Mouse (Mus musculus) liver, adult 2 months (tissue): ENCODE data around the gene Slc48a1. TPM values are rescaled to one million over a fixed set of nuclear protein-coding genes. Genes with fewer than 3 reads are reported as not detected.

Experiments used
- DNase-seq: peaks from one replicate; pipeline ENCODE4 v3.0.0-alpha.2; 2011; ENCODE audit warnings: low read depth, low spot score; ENCODE audit errors: extremely low read depth
- H3K27ac ChIP-seq: fragments of 200-500 bp; replicated peaks from 2 replicates; pipeline ENCODE4 v1.5.1; 2012; ENCODE audit warnings: low read depth, mild to moderate bottlenecking, control low read depth, inconsistent platforms, low read length; ENCODE audit not compliant: insufficient read depth
- H3K27me3 ChIP-seq: fragments of 200-500 bp; 2 replicates; pipeline ENCODE4 v1.6.1; 2012; ENCODE audit warnings: mild to moderate bottlenecking, moderate library complexity, low read length, inconsistent platforms; ENCODE audit not compliant: control insufficient read depth, insufficient read depth
- H3K36me3 ChIP-seq: fragments of 200-500 bp; 2 replicates; pipeline ENCODE4 v1.6.1; 2012; ENCODE audit warnings: low read length, inconsistent platforms; ENCODE audit not compliant: control insufficient read depth, insufficient read depth
- H3K4me1 ChIP-seq: fragments of 200-500 bp; 2 replicates; pipeline ENCODE4 v1.6.1; 2011; ENCODE audit warnings: low read length; ENCODE audit not compliant: control insufficient read depth, insufficient read depth
- H3K4me3 ChIP-seq: fragments of 200-500 bp; 2 replicates; pipeline ENCODE4 v1.5.1; 2011; ENCODE audit warnings: low read depth, mild to moderate bottlenecking, control low read depth, low read length, moderate library complexity; ENCODE audit not compliant: insufficient read depth
- H3K79me2 ChIP-seq: fragments of 200-500 bp; 2 replicates; pipeline ENCODE4 v1.6.1; 2012; ENCODE audit warnings: inconsistent platforms, mild to moderate bottlenecking, low read length, moderate library complexity; ENCODE audit not compliant: control insufficient read depth, insufficient read depth
- H3K9ac ChIP-seq: fragments of 200-500 bp; 2 replicates; pipeline ENCODE4 v1.6.1; 2012; ENCODE audit warnings: low read depth, mild to moderate bottlenecking, control low read depth, inconsistent platforms, low read length
- CTCF ChIP-seq: fragments of 200-500 bp; IDR thresholded peaks from 2 replicates; pipeline ENCODE4 v1.5.1; 2011; ENCODE audit warnings: low read depth, low read length, control low read depth
- POLR2A ChIP-seq: fragments of 200-500 bp; IDR thresholded peaks from 2 replicates; pipeline ENCODE4 v1.6.1; 2011; ENCODE audit warnings: low read length, control low read depth; ENCODE audit not compliant: insufficient read depth; ENCODE audit errors: extremely low read depth
- WGBS: fragments of 180-500 bp; shearing (Covaris S2); methylation state at CpG from one replicate; pipeline ENCODE4 v1.1.7; 2018; 5-methylcytosine and 5-hydroxymethylcytosine counted together
- polyA plus RNA-seq: library from polyadenylated mRNA; depleted of rRNA; stranded (reverse); fragments of >200 nt; gene quantifications from 2 replicates; pipeline ENCODE4 v1.2.3, GENCODE M21; 2012
- total RNA-seq: library from RNA; depleted of rRNA; stranded (reverse); fragments of >200 nt; gene quantifications from 2 replicates; pipeline ENCODE4 v1.2.3, GENCODE M21; 2014

The Slc48a1 gene
- total and polyA plus RNA-seq, 2 experiments = 15.2 to 54.9 TPM

DNA sequence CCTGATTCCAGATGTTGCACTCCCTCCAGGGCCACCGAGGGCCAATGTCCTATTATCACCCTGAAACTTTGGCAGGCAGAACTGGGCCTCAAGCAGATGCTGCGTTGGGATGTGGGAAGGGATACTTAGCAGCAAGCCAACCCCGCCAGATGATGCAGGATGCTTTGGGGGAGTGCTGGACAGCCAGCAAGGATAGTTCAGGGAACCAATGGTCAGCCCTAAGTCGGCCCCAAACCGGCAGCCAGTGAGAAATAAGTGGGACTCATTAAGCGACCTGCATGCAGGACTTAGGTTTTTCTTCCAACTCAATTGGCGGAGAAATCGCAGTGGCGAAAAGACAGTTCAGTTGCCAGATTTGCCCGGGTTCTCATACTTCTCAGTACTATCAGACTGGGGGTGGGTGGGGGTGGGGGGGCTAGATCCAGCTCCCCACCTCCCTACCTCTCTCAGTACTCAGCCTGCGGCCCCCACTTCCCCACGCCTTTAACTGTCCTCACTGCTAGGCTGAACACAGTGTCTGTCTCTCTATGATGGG is 52.0 kb downstream of the Slc48a1 start:
- WGBS = 43% methylated on average over 12 of the region's 12 CpGs

DNA sequence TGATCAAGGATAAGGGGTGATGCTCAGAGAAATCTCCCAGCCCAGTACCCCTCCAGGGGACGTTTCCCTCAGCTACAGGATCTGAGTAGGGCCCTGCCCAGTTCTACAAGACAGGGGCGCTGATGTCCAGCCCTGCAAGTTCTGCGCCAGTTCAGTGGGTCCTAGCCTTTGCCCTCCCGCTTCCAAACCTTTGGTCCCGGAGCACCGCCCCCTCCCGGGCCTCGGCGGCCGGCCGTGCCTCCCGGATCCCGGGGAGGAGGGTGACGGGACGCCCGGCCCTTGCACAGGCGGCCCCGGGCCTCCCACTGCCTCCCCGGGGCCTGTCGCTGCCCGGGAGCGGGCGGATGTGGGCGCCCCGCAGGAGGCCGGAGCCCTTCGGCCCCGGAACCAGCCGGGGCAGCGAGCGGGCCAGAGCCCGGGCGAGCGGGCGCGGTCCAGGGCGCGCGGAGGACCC is 52.5 kb downstream of the Slc48a1 start:
- Histone ChIP-seq H3K9ac (peak overlapping the region; percentile 68), H3K27ac (peak overlapping the region; percentile 79), H3K4me3 (peak overlapping the region; percentile 70), H3K36me3 (no peaks in the 10 kb centered on the region), H3K27me3 (no peaks in the 10 kb centered on the region), H3K4me1 (peaks cover 6% of the 10 kb centered on the region), H3K79me2 (peaks cover 4% of the 10 kb centered on the region; the same call in 1 of the 2 replicates)
- WGBS = 3% methylated on average over 36 of the region's 39 CpGs
- TF ChIP-seq CTCF (no peak), POLR2A (no peak)
- no peak for DNase-seq

More for the DNA sequence above, 52.0 kb downstream of the Slc48a1 start:
- Histone ChIP-seq H3K27me3 (no peaks in the 10 kb centered on the region), H3K4me3 (peak overlapping the region; percentile 70), H3K36me3 (no peaks in the 10 kb centered on the region), H3K4me1 (peaks cover 6% of the 10 kb centered on the region), H3K9ac (peak overlapping the region; percentile 68), H3K27ac (peak overlapping the region; percentile 79), H3K79me2 (peaks cover 4% of the 10 kb centered on the region; the same call in 1 of the 2 replicates)
- TF ChIP-seq POLR2A (no peak), CTCF (no peak)
- DNase-seq = peak; percentile 31

DNA sequence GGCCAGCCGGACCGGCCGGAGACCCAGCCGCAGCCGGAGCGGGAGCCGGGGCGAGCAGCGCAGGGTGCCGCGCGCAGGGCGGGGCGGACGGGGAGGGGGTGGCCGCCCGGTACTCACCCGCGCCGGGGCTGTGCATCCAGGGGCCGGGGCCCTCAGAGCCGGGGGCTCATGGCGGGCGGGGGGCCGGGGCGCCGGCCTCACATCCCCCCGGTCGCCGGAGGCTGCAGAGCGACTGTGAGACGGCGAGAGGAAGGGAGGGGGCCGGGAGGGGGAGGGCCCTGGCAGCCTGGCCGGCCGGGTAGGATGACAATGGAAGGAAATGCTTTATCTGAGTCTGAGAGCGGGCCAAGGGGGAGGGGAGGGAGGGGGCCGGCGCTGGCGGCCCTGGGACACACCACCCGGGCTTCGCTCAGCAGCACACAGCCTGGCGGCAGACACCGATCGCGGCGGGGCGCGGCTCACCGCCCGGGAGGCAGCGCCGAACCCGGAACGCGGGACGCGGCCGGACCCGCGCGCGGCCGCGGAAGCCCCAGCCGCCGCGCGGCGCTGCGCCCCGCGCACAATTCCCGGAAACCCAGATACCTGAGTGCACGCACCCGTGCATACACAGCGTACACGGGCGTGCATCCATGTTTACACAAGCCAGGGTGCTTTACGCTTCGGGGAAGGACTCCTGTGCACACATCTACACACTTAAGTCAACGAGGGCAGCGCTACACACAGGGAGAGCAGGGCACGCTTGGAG is 53.1 kb downstream of the Slc48a1 start:
- Histone ChIP-seq H3K79me2 (peaks cover 2% of the 10 kb centered on the region; the same call in 1 of the 2 replicates), H3K9ac (peak overlapping the region; percentile 68), H3K4me1 (peaks cover 6% of the 10 kb centered on the region), H3K27me3 (no peaks in the 10 kb centered on the region), H3K4me3 (peak overlapping the region; percentile 70), H3K27ac (peak overlapping the region; percentile 79), H3K36me3 (no peaks in the 10 kb centered on the region)
- no peak for TF ChIP-seq CTCF
- TF ChIP-seq POLR2A = no peak
- 1% methylated on average over 64 of the region's 84 CpGs for WGBS
- DNase-seq = no peak

DNA sequence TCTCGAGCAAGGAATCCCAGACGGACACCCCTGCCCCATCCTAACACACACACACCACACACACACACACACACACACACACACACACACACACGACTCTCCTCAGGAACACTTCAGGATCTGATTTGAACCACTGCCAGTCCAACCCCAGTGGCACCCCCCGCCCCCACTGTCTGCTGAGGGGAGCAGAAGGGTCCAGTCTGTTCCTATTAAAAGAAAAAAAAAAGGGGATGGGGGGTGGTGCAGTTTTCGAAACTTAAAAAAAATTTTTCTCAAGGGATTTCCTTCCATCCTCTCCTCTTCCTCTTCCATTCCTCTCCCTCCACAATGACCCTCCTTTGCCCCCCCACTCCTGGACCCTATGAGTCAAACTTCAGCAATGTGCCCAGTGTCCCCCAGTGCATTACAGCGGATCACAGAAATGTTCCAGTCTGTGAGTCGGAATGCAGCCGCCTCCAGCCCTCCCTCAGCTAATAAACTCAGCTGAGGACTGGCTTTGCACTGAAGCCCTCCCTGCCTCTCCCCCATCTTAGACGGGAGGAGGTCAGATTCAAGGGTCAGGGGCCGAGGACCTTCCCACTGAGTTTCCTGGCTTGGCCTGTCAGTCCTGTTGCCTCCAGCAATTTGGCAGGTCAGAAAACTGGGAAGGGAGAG is 53.8 kb downstream of the Slc48a1 start:
- Histone ChIP-seq H3K4me1 (peaks cover 7% of the 10 kb centered on the region; the same call in 1 of the 2 replicates), H3K9ac (peak overlapping the region; percentile 47; the same call in 1 of the 2 replicates), H3K79me2 (no peaks in the 10 kb centered on the region), H3K27ac (peak overlapping the region; percentile 40), H3K4me3 (peak overlapping the region; percentile 70), H3K36me3 (no peaks in the 10 kb centered on the region), H3K27me3 (no peaks in the 10 kb centered on the region)
- no peak for TF ChIP-seq CTCF
- no peak for TF ChIP-seq POLR2A
- 19% methylated on average over 10 of the region's 10 CpGs for WGBS
- peak; percentile 19 for DNase-seq

DNA sequence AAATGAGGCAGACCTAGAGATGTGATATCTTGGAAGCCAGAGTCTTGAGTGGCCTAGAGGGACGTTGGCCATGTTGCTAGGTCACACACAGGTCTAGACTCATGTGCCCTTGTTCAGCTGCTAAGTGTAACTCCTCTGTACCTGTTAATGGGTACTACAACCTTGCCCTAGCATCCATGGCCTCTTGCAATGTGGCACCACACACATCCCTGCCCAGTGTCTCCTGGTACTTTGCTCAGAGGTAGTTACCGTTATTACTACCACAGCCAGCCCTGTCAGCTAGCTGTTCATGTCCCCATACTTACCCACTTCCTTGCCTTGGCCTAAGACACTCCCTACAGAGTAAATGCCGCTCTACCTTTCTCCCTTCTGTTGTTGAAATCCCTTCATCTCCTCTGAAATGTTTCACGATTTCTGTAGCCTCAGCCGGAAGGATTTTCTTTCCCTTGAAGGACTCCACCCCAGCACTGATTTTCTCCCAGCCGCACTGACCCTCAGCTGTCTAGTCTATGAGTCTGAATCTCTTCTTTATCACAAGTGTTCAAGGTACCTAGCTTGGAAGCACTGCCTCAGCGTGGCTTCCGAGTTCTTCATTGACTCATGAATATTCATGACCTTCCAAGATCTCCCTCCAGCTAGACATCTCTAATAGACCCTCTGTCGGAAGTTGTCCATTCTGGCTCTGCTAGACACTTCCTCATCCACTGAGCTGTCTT is 54.6 kb downstream of the Slc48a1 start:
- H3K9ac ChIP-seq = no peak overlapping the region
- no peak for DNase-seq
- H3K4me1 ChIP-seq = peaks cover 2% of the 10 kb centered on the region; the same call in 1 of the 2 replicates
- H3K27ac ChIP-seq = 0 out of 2 replicates have a peak overlapping the region, but pooled peaks have one; percentile 12
- no peak overlapping the region for H3K4me3 ChIP-seq
- 62% methylated on average over 9 of the region's 9 CpGs for WGBS
- no peaks in the 10 kb centered on the region for H3K27me3 ChIP-seq
- TF ChIP-seq CTCF = no peak
- TF ChIP-seq POLR2A = no peak
- H3K36me3 ChIP-seq = no peaks in the 10 kb centered on the region
- no peaks in the 10 kb centered on the region for H3K79me2 ChIP-seq
